Mouse (Mus musculus): ENCODE results near the gene Tomm5. TPM values are rescaled to one million over a fixed set of nuclear protein-coding genes. Genes with fewer than 3 reads are reported as not detected.

Gene Tomm5
- polyA plus RNA-seq (2014; fragmentation: Illumina TruSeq; extraction: RNeasy Lipid Tissue Mini Kit (QIAGEN cat#74804); ENCODE audit: low read depth, low replicate concordance), result 71.0 TPM

DNA sequence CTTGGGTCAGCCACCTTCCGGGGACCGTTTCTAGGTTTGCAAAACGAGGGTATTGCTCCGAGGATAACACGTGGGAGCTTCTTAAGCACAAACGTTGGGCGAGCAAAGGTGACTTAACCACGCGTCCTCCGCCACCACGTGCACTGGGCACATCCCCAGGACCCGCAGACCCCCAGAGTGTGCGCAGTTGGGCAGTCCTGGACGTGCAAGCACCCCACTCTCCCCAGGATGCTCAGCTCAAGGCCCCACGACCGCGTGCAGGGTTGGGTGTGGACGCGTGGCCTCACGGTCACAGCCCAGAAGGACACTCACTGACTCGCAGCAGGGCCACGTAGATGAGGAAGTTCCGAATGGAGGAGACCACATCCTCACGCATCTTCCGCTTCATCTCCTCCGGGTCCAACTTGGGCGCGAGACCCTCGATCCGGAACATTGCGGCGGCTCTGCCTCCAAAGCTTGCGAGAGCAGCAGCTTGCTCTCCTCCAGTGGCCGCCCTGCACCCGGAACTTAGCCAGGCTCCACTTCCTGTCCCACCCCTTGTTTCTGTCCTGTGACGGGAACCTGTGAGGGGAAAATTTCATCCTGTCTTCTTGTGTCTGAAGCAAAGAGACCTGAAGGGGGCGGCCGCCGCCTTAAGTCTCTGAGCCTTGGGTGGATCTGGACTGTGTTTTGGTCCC, at the start of gene Tomm5:
TSS of gene Tomm5 (minus strand) at position 514 of the 677 bp plus-strand sequence.

GRCm38 (mm10) chr4:45084021-45084894, 23.7 kb downstream of the Tomm5 start, which contains the start of gene Fbxo10:
Gene Fbxo10 (minus strand): TSS chr4:45084604.

Other genes with a start within 250 kb of the Tomm5 start
- gene Grhpr, start 126.7 kb downstream of the Tomm5 start, polyA plus RNA-seq (2014; fragmentation: Illumina TruSeq; extraction: RNeasy Lipid Tissue Mini Kit (QIAGEN cat#74804); ENCODE audit: low read depth, low replicate concordance), result 67.6 TPM
- 10.9 TPM for gene Zbtb5, start 95.7 kb downstream of the Tomm5 start, polyA plus RNA-seq (2014; fragmentation: Illumina TruSeq; extraction: RNeasy Lipid Tissue Mini Kit (QIAGEN cat#74804); ENCODE audit: low read depth, low replicate concordance)
- 10.1 TPM for gene Polr1e, start 89.5 kb downstream of the Tomm5 start, polyA plus RNA-seq (2014; fragmentation: Illumina TruSeq; extraction: RNeasy Lipid Tissue Mini Kit (QIAGEN cat#74804); ENCODE audit: low read depth, low replicate concordance)
- gene Fbxo10, start 23.5 kb downstream of the Tomm5 start, polyA plus RNA-seq (2014; fragmentation: Illumina TruSeq; extraction: RNeasy Lipid Tissue Mini Kit (QIAGEN cat#74804); ENCODE audit: low read depth, low replicate concordance), result 38.2 TPM
- 0.36 TPM for gene Frmpd1, start 76.8 kb upstream of the Tomm5 start, polyA plus RNA-seq (2014; fragmentation: Illumina TruSeq; extraction: RNeasy Lipid Tissue Mini Kit (QIAGEN cat#74804); ENCODE audit: low read depth, low replicate concordance)
- 9.8 TPM for gene Trmt10b, start 189.0 kb upstream of the Tomm5 start, polyA plus RNA-seq (2014; fragmentation: Illumina TruSeq; extraction: RNeasy Lipid Tissue Mini Kit (QIAGEN cat#74804); ENCODE audit: low read depth, low replicate concordance)
- 13.2 TPM for gene Dcaf10, start 234.0 kb upstream of the Tomm5 start, polyA plus RNA-seq (2014; fragmentation: Illumina TruSeq; extraction: RNeasy Lipid Tissue Mini Kit (QIAGEN cat#74804); ENCODE audit: low read depth, low replicate concordance)
- gene Exosc3, start 234.6 kb upstream of the Tomm5 start, polyA plus RNA-seq (2014; fragmentation: Illumina TruSeq; extraction: RNeasy Lipid Tissue Mini Kit (QIAGEN cat#74804); ENCODE audit: low read depth, low replicate concordance), result 30.4 TPM

All from adipose tissue, adult 10 weeks (tissue).